Mouse (Mus musculus) spleen, adult 2 months (tissue): ENCODE measurements around the gene Ms4a8a. TPM values are rescaled to one million over a fixed set of nuclear protein-coding genes. Genes with fewer than 3 reads are reported as not detected.
"Not testable (repeated sequence)": the region's sequence is repeated elsewhere in the genome, so short reads cannot be mapped to it uniquely, and the experiment has no call there.

Source experiments
- DNase-seq, 2 experiments: peaks; one replicate each; pipeline versions ENCODE4 v3.0.0 to v3.0.0-alpha.2; 2012 to 2021; ENCODE audit warnings: low spot score in 2 of 2, low read depth in 1 of 2
- H3K27ac ChIP-seq: fragments of 200-500 bp; 2 replicates; pipeline ENCODE4 v1.5.1; 2012; ENCODE audit warnings: low read length, inconsistent platforms; ENCODE audit not compliant: insufficient read depth
- H3K27me3 ChIP-seq: fragments of 200-500 bp; 2 replicates; pipeline ENCODE4 v1.6.1; 2012; ENCODE audit warnings: mild to moderate bottlenecking, moderate library complexity, low read length, inconsistent platforms; ENCODE audit not compliant: control insufficient read depth, insufficient read depth
- H3K36me3 ChIP-seq: fragments of 200-500 bp; 2 replicates; pipeline ENCODE4 v1.6.1; 2012; ENCODE audit warnings: mild to moderate bottlenecking, low read length, inconsistent platforms; ENCODE audit not compliant: control insufficient read depth, insufficient read depth
- H3K4me1 ChIP-seq: fragments of 200-500 bp; 2 replicates; pipeline ENCODE4 v1.6.1; 2011; ENCODE audit warnings: inconsistent platforms; ENCODE audit not compliant: control insufficient read depth, insufficient read depth, insufficient read length
- H3K4me3 ChIP-seq: fragments of 200-500 bp; 2 replicates; pipeline ENCODE4 v1.5.1; 2011; ENCODE audit warnings: mild to moderate bottlenecking, inconsistent platforms; ENCODE audit not compliant: insufficient read depth, insufficient read length; ENCODE audit errors: extremely low read depth
- CTCF ChIP-seq: fragments of 200-500 bp; IDR thresholded peaks from 2 replicates; pipeline ENCODE4 v1.5.1; 2011; ENCODE audit warnings: mild to moderate bottlenecking, inconsistent platforms; ENCODE audit not compliant: insufficient read depth, insufficient read length, insufficient replicate concordance; ENCODE audit errors: extremely low read depth
- POLR2A ChIP-seq: fragments of 200-500 bp; IDR thresholded peaks from 2 replicates; pipeline ENCODE4 v1.6.1; 2011; ENCODE audit warnings: low read depth, low read length, inconsistent platforms
- WGBS: fragments of 180-500 bp; shearing (Covaris S2); methylation state at CpG from one replicate; pipeline ENCODE4 v1.1.7; 2018; 5-methylcytosine and 5-hydroxymethylcytosine counted together
- polyA plus RNA-seq: library from polyadenylated mRNA; depleted of rRNA; stranded (reverse); fragments of >200 nt; gene quantifications from 2 replicates; pipeline ENCODE4 v1.2.3, GENCODE M21; 2012; rRNA removed

The Ms4a8a gene
- polyA plus RNA-seq = 2.1 and 2.6 TPM in 2 replicates

- DNase-seq = no peak
- Histone ChIP-seq H3K4me3 (no peak within 1 kb of the TSS), H3K36me3 (no peaks in the 10 kb centered on the region), H3K4me1 (no peaks in the 10 kb centered on the region), H3K27me3 (no peaks in the 10 kb centered on the region), H3K27ac (no peak within 1 kb of the TSS)
- TF ChIP-seq POLR2A = no peak
- TF ChIP-seq CTCF = no peak
- WGBS = 84% methylated on average over 4 of the region's 4 CpGs
Measured at GRCm38 (mm10) chr19:11080934-11081333, at the start of gene Ms4a8a. Ms4a8a (minus strand) TSS chr19:11081102.

GRCm38 (mm10) chr19:11129702-11130101 is 48.8 kb upstream of the Ms4a8a start:
- DNase-seq = no peak
- Histone ChIP-seq H3K4me3 (no peak overlapping the region), H3K27me3 (no peaks in the 10 kb centered on the region), H3K27ac (no peak overlapping the region), H3K36me3 (no peaks in the 10 kb centered on the region), H3K4me1 (no peaks in the 10 kb centered on the region; the same call in 1 of the 2 replicates)
- 91% methylated on average over 1 of the region's 1 CpGs for whole genome bisulfite sequencing
- no peak for TF ChIP-seq POLR2A
- no peak for TF ChIP-seq CTCF

- peak in 1 of 2 experiments; percentile 7 for DNase-seq
- peak overlapping the region; percentile 58; the same call in 1 of the 2 replicates for H3K4me3 ChIP-seq
- not testable (repeated sequence) for H3K4me1 ChIP-seq, H3K36me3 ChIP-seq, H3K27me3 ChIP-seq
- 4% methylated on average over 18 of the region's 38 CpGs for WGBS
- peak overlapping the region; percentile 65 for H3K27ac ChIP-seq
Measured at GRCm38 (mm10) chr19:11121016-11121420, 40.1 kb upstream of the Ms4a8a start.

GRCm38 (mm10) chr19:11119338-11119737 is 38.4 kb upstream of the Ms4a8a start:
- no peaks in the 10 kb centered on the region for H3K27me3 ChIP-seq
- H3K4me1 ChIP-seq = peaks cover 9% of the 10 kb centered on the region; the same call in 1 of the 2 replicates
- DNase-seq = peak in 1 of 2 experiments; percentile 39
- H3K27ac ChIP-seq = peak overlapping the region; percentile 41; the same call in 1 of the 2 replicates
- TF ChIP-seq CTCF (no peak), POLR2A (no peak)
- no peaks in the 10 kb centered on the region for H3K36me3 ChIP-seq
- 19% methylated on average over 2 of the region's 2 CpGs for WGBS
- H3K4me3 ChIP-seq = no peak overlapping the region

GRCm38 (mm10) chr19:11107746-11108145 is 26.8 kb upstream of the Ms4a8a start:
- 14% methylated on average over 3 of the region's 3 CpGs for WGBS
- Histone ChIP-seq H3K27ac (no peak overlapping the region), H3K4me3 (no peak overlapping the region), H3K4me1 (peaks cover 3% of the 10 kb centered on the region; the same call in 1 of the 2 replicates), H3K36me3 (no peaks in the 10 kb centered on the region), H3K27me3 (no peaks in the 10 kb centered on the region)
- TF ChIP-seq CTCF = no peak
- no peak for TF ChIP-seq POLR2A
- DNase-seq = peak in 1 of 2 experiments; percentile 14

- no peak for DNase-seq
- no peak overlapping the region for H3K4me3 ChIP-seq
- no peaks in the 10 kb centered on the region for H3K36me3 ChIP-seq
- no peak overlapping the region for H3K27ac ChIP-seq
- TF ChIP-seq POLR2A (no peak), CTCF (no peak)
- 71% methylated on average over 1 of the region's 1 CpGs for WGBS
- no peaks in the 10 kb centered on the region for H3K4me1 ChIP-seq
- H3K27me3 ChIP-seq = no peaks in the 10 kb centered on the region
Measured at GRCm38 (mm10) chr19:11101880-11102279, 21.0 kb upstream of the Ms4a8a start.

GRCm38 (mm10) chr19:11098401-11098800 is 17.5 kb upstream of the Ms4a8a start:
- TF ChIP-seq POLR2A (no peak), CTCF (no peak)
- Histone ChIP-seq H3K36me3 (no peaks in the 10 kb centered on the region), H3K27me3 (no peaks in the 10 kb centered on the region), H3K4me1 (no peaks in the 10 kb centered on the region), H3K27ac (no peak overlapping the region), H3K4me3 (no peak overlapping the region)
- DNase-seq = no peak
- 44% methylated on average over 3 of the region's 3 CpGs for WGBS

- not testable (repeated sequence) for H3K27ac ChIP-seq, H3K27me3 ChIP-seq, H3K4me1 ChIP-seq, H3K36me3 ChIP-seq
- WGBS = 5% methylated on average over 50 of the region's 50 CpGs
- peak overlapping the region; percentile 62 for H3K4me3 ChIP-seq
- peak in 1 of 2 experiments; percentile 3 for DNase-seq
Measured at GRCm38 (mm10) chr19:11092131-11092530, 11.2 kb upstream of the Ms4a8a start.
